Mouse (Mus musculus): ENCODE results near the gene Tmigd3.

GRCm38 (mm10) chr3:105825501-105826161 lies 45.1 kb upstream of the Tmigd3 start:
- no peak for TF ChIP-seq CTCF (IDR thresholded peaks at IDR 0.05; ENCODE audit: low read depth, low read length)
- no peak for TF ChIP-seq TAL1 (conservative IDR thresholded peaks at IDR 0.05; ENCODE audit: low read depth, low read length)
- TF ChIP-seq GATA1 (IDR thresholded peaks at IDR 0.05; ENCODE audit: borderline replicate concordance, low read length) = no peak

All from G1E (cell line).